Mouse (Mus musculus) embryo, embryonic 10 days (tissue): ENCODE data around the gene Ror1.

ENCODE experiments used
- DNase-seq: peaks from one replicate; pipeline ENCODE4 v3.0.0-alpha.2; 2015; ENCODE audit warnings: low spot score

The Ror1 gene

DNA sequence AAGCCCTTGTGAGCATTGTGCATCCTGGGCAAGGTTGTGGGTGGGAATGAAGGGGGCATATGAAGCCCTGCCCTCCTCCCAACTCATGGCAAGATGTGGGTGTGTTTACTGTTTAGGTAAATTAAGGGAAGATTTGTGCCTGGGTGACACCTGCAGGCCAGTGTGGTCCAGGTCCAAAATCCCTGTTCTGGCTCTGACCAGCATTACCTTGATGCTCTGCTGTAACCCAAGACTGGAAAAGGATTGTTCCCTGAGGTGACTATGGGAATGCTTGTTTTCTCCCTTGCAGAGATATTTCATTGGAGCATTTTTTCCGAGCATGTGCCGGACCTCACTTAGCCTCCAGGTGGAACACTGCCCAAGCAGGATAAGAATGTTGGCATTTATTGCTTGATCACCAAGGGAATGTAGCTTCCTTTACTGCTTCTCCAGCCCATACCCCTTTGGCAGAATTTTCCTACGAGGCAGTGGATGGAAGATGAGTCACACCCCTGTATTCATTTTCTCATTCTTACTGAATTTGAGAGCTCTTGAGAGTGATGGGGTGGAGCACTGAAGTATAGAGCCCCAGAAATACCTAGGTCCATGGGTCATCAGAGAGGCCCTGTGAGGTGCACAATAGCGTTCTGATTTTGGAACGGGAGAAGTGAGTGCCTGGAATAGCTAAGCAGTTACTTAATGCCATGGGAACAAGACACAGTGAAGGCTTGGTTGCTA is 290.8 kb downstream of the Ror1 start:
- DNase-seq = no peak

DNA sequence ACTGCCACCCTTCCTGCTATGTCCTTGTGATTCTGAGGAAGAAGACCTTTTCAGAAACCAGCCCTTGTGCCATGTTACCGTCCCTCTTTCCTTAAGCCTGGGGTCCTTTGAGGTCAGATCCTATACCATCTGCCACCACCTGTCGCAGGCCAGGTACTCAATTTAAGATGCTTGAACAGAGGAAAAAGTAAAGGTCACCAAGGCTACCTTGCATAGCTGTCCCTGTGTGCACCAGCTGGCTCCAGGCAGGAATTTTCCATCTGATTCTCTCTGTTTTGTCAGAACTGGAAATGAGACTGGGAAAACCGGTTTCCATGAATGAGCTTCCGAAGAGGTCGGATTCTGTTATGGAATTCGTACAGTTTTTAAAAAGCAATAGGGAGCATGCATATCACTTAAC is 294.8 kb downstream of the Ror1 start:
- DNase-seq = no peak

DNA sequence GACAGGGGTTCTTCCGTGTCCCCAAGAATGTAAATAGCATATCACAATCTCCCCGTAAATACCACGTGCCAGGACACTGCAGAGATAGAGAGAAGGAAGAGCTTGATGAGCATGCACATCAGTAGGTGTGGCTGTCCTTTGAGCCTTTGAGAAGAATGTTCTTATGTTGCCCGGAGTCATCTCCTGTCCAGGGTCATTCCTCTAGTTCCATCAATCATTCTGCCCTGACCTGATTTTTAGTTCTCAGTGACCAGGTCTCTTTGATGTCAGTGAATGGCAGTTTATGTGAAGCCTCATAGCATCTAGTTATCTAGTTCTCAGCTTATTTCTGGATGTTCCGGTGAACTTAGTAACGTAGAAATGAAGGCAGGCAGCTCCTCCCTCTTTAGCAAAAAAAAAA is 295.4 kb downstream of the Ror1 start:
- no peak for DNase-seq

DNA sequence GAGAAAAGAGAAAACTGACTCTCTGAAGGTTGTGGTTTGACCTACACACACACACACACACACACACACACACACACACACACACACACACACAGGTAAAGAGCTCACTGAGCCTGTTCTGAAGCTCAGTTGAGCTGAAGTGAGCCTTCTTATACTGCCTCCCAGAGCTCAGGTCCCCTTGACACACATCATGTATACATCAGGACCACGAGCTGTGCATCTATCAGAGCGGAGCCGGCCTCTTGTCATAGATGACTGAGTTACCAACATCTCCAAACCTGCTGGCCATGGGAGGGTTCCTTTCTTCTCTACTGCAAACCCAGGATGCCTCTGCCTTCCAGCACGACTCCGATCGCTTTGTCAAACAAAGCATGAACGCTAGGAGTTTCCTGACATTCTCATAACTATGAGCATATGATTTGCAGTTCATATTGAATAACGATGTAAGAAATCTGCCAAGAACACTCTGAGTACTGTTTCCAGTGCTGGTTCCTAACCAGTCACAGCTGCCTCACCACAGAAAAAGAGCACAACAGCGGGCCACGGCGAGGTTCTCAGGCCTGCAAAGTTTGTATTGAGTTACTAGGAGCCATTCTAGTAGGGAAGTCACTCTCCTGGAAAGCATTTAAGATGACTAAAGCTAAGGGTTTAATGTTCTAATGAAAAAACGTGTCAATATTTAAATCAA is 297.9 kb downstream of the Ror1 start:
- DNase-seq = no peak

DNA sequence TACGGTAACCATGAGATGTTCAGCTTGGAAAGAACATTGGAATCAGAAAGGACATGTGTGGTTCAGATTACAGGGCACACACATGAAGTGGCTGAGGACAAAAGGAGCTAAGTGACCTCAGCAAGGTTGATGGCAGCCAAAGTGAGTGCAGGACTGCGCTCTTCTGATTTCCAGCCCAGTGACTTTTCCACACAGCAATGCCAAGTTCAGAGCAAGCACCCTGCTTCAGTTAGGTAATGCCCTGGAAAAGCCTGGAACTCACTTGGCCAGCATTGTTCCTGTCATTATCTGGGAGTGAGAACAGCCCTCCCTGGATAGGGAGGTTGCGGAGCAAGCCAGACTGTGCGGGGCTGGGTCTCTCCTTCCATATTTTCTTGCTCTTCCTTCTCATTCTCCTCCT is 299.8 kb downstream of the Ror1 start:
- no peak for DNase-seq

DNA sequence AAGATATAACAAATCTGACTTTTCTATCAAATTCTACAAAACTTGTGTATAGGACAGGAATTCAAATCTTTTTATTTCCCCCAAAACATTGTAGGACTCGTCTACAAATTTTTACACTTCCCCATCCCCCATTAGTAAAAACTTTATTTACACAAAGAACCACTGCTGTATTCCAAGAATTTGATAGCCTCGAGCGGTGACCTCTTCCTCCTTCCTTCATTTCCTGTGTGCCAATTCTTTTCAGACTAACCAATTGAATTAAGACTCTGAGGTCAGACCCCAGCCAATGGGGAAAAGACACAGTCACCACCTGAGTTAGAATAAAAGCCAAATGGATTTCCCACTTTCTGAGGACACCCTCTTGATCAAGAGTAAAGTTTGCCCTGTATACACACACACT is 302.5 kb downstream of the Ror1 start:
- peak; percentile 42 for DNase-seq

DNA sequence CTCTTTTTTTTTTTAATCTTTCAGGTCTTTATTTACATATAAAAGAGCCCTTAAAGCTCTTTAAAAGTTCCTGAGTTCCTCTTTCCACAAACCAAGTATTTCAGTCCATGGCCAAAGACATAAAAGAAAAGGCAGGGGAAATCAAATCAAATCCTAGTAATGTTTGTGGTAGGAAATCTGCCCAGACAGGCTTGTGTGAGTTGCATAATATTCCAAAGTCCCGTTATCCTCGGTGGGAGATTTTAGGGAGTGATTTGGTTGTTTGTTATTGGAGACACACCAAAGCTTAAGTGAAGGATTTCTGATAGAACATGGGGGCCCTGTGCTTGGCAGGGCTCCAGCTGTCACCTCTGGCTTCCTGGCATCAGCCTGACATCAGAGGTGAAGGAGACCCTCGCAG is 305.5 kb downstream of the Ror1 start:
- DNase-seq = no peak

DNA sequence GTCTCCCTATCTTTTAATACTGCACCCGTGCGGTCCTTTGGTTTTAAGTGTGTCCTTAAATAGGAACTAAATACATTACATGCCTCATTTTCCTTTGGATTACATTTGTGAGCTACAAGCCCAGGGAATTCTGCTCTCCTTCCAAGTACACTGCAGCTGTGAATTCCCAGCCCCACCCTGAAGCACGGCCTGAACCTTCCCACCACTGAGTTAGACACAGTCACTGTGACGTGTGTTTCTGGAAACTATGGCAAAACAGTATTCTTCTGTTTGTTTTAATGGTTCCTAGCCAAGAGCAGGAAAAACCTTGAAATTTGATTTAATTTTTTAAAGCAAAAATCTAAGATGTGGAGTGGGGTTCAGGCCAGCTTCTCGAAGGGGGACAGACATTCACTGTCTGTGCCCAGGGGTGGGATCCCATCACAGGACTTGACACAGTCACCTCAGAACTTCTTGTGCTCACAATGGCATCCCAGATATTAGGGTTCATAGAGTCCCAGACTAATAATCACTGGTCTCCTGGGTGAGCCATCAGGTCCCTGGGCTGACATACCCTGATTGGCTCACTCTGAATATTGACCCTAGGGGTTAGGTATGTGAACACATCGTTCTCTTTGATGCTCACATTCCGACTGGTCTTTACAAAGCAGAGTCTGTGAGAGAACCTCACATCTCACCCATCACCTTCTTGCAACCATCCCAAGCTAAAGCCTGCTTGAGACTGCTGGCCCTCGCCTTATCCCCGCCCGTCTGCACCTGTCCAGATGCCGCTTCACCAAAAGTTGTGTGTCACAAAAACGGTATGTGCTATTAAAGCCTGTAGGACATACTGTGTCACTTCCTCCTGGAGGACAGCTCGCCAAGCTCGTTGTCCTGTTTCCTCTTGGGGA is 306.2 kb downstream of the Ror1 start:
- DNase-seq = no peak

DNA sequence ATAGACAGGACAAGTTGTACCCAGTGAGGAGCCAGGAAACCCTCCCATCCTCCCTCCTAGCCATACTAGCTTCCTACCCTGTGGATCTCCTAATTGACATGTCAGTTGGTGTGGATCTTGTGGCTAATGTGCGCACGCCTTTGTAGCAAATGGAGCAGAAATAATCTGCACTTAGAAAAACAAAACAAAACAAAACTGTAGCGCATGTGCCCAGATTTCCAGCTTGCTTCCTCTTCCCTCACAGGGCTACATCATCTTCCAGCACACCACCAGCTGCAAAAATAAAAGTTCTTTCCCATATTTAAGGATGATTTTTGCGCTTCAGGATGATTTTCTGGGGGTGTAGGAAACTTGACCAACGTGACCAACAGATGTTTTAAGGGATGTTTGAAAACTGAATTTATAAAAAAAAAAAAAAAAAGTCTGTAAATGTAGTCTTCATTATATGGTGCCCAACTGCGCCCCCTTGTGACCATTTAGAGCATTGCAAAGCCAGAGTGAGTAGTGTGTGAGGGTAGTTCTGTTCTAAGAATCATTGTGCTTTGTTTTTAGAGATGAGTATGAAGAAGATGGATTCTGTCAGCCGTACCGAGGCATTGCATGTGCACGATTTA is 311.8 kb downstream of the Ror1 start:
- peak; percentile 82 for DNase-seq

DNA sequence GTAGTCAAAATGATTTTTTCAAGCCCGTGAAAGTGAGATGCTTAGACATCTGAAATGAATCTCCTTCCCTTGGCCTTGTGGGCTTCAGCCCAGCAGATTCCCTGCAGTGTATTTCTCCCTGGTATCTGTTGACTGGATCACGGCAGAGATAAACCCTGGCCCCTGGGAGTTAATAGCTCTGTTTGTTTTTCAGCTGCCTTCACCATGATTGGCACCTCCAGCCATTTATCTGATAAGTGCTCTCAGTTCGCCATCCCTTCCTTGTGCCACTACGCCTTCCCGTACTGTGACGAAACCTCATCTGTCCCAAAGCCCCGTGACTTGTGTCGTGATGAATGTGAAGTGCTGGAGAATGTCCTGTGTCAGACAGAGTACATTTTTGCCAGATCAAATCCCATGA is 313.9 kb downstream of the Ror1 start:
- DNase-seq = no peak

DNA sequence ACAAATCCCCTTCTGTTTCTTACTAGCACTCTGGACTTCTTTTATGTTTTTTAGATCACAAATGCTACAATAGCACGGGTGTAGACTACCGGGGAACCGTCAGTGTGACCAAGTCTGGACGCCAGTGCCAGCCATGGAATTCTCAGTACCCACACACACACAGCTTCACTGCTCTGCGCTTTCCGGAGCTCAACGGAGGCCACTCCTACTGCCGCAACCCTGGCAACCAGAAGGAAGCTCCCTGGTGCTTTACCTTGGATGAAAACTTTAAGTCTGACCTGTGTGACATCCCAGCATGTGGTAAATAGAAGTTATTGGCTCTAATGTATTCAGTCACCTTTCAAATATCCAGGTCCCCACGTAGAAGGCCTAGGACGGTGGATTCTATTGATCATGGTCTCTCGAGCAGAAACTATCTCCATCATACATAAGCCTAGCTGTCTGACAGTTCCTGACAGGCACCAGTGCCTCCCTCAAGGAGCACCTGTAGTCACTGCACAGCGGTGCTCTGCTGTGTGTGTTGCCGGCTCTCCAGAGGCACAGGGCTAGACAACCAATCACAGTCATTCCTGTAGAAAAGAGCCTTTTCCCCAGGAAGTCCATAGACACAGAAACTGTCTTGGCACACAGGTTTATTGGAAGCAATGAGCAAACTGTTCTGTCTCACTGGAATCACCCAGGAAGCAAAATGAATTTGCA is 316.4 kb downstream of the Ror1 start:
- DNase-seq = peak; percentile 24

DNA sequence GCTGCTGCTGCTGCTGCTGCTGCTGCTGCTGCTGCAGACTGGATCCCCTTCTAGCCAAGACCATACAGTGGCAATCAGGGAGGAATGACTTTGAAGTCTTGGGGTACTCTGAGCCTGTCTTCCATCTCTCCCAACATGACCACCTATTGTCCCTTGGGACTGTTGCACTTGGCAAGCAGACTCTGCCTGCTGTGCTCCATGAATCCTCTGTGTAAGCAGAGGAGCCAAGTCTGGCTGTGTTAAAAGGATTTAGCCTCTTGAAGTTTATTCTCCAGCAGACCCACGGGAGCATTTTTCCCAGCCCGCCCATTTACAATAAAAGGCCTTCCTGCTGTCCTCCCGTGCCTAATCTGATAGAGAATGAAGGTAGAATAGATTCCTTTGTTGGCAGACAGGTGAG is 327.2 kb downstream of the Ror1 start:
- no peak for DNase-seq

DNA sequence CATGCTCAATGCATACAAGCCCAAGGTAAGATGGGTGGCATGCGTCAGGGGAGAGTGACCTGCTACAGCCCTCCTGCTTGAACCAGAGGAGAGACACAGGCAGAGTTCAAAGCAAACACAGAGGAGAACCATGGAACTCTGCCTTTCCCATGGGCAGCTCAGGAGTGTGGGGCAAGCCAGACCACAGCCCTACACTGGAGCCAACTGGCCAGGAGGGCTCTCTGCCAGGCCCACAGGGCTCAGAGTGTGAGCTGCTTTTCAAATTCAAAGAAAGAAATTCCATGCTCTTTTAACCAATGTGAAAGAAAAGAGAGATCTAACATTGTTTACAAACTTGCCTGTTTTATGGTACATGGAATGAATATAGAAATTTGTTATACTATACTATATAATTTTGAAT is 330.5 kb downstream of the Ror1 start:
- DNase-seq = no peak

DNA sequence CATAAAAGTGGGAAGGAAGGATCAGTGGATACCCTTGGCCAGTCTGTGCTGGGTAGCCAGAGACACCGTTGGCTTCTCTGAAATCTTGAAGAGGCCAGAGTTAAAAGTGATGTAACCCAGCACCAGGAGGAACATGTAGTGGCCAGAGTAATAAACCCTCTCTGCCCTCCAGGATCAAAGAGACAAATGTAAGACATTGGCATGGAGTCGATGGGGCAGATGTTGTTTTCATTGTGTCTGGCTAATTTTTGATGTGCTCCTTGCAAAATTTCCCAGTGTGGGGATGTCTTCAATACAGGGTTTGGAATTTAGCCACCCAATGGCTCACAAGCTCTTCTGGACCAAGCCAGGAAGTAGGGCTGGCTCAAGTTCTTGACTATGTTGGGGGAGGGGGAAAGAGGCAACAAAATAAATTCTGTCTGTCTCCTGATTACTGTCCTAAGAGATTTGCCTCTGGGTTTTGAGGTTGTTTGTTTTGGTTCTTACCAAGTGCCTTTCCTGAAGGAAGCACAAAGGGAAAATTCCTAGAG is 333.8 kb downstream of the Ror1 start:
- no peak for DNase-seq

DNA sequence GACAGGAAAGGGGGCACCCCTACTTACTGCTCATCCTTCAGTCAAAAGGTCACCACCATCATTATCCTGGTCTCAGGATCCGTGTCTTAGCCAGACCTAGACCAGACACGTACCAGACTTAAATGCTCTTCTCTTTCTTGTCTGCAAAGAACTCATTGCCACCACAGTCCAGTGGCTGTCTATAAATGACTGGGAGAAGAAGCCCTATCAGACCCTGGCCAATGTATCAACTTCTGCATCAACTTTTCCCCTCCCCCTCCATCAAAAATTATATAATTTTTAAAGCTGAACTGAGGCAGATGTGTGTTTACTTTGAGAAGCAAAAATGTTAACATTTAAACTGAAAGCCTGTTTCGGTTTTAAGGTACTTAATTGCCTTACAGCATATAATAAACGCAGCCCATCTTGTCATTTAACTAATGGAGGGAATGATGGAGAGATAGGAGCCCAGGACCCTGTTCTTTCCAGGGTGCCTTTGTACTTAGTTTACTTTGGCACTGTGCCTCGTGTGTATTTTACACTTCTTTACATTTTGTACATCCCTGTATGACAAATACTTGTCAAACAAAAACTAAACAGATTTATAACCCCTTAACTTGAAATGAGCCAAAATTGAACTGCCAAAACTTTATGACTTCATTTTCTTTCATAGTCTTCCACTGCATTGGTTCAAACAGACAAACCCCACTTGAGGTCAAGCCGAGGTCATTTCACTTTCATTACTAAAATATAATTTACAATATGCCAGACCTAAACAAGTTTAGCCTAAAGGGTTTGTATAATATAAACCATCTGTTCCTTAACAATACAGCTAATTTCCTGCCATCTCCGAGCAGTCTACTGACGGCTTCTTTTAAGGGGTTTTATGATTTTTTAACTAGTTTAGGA is 339.9 kb downstream of the Ror1 start:
- no peak for DNase-seq

DNA sequence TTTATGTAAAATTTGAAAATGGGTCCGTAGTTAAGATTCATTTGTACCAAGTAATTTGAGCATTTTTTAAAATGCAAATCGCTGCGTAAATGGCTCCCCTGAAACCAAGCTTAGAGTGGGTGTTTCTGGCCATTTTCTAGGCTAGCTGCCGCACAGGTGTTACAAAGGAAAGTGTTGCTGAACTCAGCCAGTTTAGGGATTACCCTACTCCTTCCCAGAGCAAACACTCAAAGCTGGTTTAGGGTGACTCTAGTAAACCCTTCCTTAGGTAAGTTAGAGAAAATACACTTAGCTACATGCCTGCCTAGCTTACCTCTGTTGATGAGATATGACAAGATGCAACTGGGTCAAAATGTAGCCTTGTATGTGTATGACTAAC is 340.6 kb downstream of the Ror1 start:
- no peak for DNase-seq

DNA sequence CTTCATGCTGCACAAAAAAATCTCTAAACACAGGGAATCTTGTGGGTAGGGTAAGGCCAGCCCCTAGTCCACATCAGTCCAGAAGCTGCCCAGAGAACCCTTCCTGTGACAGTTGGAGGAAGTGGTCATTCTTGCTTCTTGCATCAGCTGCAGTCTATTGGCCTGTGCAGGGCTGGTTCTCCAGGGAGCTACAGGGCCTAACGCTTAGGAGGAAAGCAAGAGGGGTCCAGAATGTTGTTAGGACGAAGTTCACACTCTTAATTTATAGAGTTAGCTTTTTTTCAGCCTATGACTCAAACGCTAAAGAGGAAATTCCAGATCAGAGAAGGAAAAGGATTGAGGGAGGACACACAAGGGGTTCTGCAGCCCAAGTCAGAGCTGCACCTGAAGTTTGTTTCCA is 351.3 kb downstream of the Ror1 start:
- DNase-seq = no peak

DNA sequence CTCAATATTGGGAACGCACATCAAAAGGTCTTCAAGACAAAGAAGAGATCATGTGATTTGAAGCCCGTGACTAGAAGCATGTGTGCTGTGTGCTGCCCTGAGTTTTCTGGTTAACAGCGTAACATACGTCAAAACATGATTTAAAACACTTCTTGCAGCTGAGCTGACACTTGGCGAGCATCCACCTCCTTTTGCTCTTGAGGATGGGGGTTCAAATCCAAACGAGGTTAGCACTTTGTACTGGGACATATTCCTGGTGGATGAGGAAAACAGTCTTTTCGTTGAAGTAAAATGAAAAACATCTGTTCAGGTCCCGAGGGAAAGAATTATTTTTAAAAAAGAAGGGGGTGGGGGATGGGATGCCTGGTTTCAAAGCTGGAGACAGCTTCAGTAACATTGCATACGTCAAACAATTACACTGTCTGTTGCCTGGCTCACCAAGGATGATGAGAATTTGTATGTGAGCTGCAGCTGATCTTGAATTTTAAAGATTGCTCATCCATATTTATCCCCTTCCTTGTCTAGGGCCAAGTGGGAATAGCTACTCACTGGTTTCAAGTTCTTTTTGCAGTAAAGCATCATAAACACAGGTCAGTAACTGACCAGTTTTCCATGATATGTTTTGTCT is 367.0 kb downstream of the Ror1 start:
- peak; percentile 17 for DNase-seq

DNA sequence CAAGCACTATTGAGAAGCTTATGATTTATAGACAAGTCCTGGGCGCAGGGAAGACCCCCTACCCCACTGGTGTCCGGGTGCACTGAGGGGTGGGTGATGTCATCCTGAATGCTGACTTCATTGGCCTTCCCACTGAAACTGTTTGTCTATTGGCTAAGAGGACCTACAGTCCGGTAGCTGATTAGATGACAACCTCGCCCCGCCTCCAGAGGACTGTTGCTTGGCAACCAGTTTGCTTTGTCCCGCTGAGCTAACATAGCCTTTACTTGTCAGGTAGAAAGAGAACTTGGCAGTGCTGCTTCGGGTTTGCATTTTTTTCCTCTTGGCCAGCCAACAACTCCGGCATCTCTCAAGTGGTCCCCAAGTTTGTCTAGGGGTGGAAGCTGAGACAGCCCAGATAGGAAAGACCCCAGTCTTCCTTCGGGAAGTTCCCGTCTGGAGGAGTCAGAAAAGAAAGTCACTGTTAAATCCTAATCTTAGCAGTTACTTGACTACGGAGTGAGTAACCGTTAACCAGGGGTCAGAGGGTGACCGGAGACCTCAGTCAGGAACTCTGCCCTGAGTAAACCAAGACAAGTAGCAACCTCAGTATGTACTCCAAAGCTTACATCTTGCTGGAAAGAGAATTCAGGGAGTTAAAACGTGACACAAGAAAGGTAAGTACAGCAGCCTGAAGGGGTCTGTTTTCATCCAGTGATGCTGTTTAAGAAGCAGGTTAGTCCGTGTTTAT is 383.2 kb downstream of the Ror1 start, which contains the start of gene Ube2u:
TSS of gene Ube2u (plus strand) at position 258 of the 730 bp plus-strand sequence.
- DNase-seq = peak; percentile 88
